Mouse (Mus musculus) olfactory bulb, adult 2 months (tissue): ENCODE measurements around the gene Erc2.

Source experiments
- CTCF ChIP-seq: fragments of 200-500 bp; IDR thresholded peaks from 2 replicates; pipeline ENCODE4 v1.5.1; 2012; ENCODE audit warnings: low read depth, mild to moderate bottlenecking, low read length, moderate library complexity; ENCODE audit not compliant: insufficient read depth
- POLR2A ChIP-seq: fragments of 200-500 bp; IDR thresholded peaks from 2 replicates; pipeline ENCODE4 v1.6.1; 2012; ENCODE audit warnings: mild to moderate bottlenecking, low read depth, low read length, moderate library complexity; ENCODE audit not compliant: insufficient read depth

- TF ChIP-seq POLR2A (no peak), CTCF (no peak)
These were observed 270.2 kb downstream of the Erc2 start for GRCm38 (mm10) chr14:27892416-27892815.
